ENCODE assay signal across 8 mouse cellular contexts in genomic region chr11:50931021-50931420, GRCm38 (mm10). TPM values are rescaled to one million over a fixed set of nuclear protein-coding genes. Genes with fewer than 3 reads are reported as not detected.
DNase-seq lines count a peak whose midpoint lies in the region; ATAC-seq and TF ChIP-seq lines count a peak whose summit lies in the region.

No protein-coding gene starts in this region.

- no peaks in the 10 kb centered on the region for H3K27me3 ChIP-seq in kidney, postnatal 0 days (ENCODE audit: insufficient read depth, low read length)
- no peaks in the 10 kb centered on the region for H3K27me3 ChIP-seq in heart, postnatal 0 days (ENCODE audit: control insufficient read depth, insufficient read depth, low read length)
- H3K27me3 ChIP-seq in liver, postnatal 0 days (ENCODE audit: insufficient read depth, low read length), result no peaks in the 10 kb centered on the region

- no peaks in the 10 kb centered on the region for H3K4me1 ChIP-seq in kidney, postnatal 0 days (replicated peaks; ENCODE audit: insufficient read depth, low read length)
- H3K4me1 ChIP-seq in cortical plate, adult 2 months (ENCODE audit: control insufficient read depth, insufficient read depth, low read length), result no peaks in the 10 kb centered on the region
- H3K4me1 ChIP-seq in heart, postnatal 0 days (ENCODE audit: control insufficient read depth, insufficient read depth), result 0 out of 2 replicates have a peak, but pooled peaks cover 9% of the 10 kb centered on the region
- H3K4me1 ChIP-seq in liver, postnatal 0 days (ENCODE audit: insufficient read depth), result 0 out of 2 replicates have a peak, but pooled peaks cover 4% of the 10 kb centered on the region

- TF ChIP-seq POLR2A in cortical plate, adult 2 months (IDR thresholded peaks at IDR 0.05; ENCODE audit: extremely low read depth, insufficient read depth, low read length), result no peak

- no peaks in the 10 kb centered on the region for H3K9me3 ChIP-seq in kidney, postnatal 0 days (replicated peaks; ENCODE audit: low read length)
- no peaks in the 10 kb centered on the region for H3K9me3 ChIP-seq in heart, postnatal 0 days (replicated peaks; ENCODE audit: control insufficient read depth, low read length)
- H3K9me3 ChIP-seq in liver, postnatal 0 days (ENCODE audit: low read length), result no peaks in the 10 kb centered on the region

- WGBS in kidney, postnatal 0 days, result under 1% methylated on average over 16 of the region's 16 CpGs
- WGBS in heart, postnatal 0 days, result under 1% methylated on average over 16 of the region's 16 CpGs
- 2% methylated on average over 16 of the region's 16 CpGs for WGBS in liver, postnatal 0 days (ENCODE audit: insufficient replicate concordance)

- H3K36me3 ChIP-seq in kidney, postnatal 0 days (ENCODE audit: insufficient read depth, low read length), result no peaks in the 10 kb centered on the region
- H3K36me3 ChIP-seq in heart, postnatal 0 days (replicated peaks; ENCODE audit: control insufficient read depth, insufficient read depth, low read length), result no peaks in the 10 kb centered on the region
- no peaks in the 10 kb centered on the region for H3K36me3 ChIP-seq in liver, postnatal 0 days (replicated peaks; ENCODE audit: insufficient read depth, low read length)

- TF ChIP-seq CTCF in kidney, postnatal 0 days (IDR thresholded peaks at IDR 0.05; ENCODE audit: low read depth), result no peak
- no peak for TF ChIP-seq CTCF in cortical plate, adult 2 months (IDR thresholded peaks at IDR 0.05; ENCODE audit: extremely low read depth, insufficient read depth, low read length)
- TF ChIP-seq CTCF in heart, postnatal 0 days (IDR thresholded peaks at IDR 0.05; ENCODE audit: low read depth), result no peak
- TF ChIP-seq CTCF in liver, postnatal 0 days (IDR thresholded peaks at IDR 0.05; ENCODE audit: low read depth), result no peak

- no peak for TF ChIP-seq EP300 in heart, postnatal 0 days (IDR thresholded peaks at IDR 0.05; ENCODE audit: low read depth)
- no peak for TF ChIP-seq EP300 in liver, postnatal 0 days (IDR thresholded peaks at IDR 0.05; ENCODE audit: low read depth)

- peak overlapping the region; percentile 72 for H3K4me3 ChIP-seq in kidney, postnatal 0 days (replicated peaks; ENCODE audit: low read depth, low read length)
- peak overlapping the region; percentile 55 for H3K4me3 ChIP-seq in cortical plate, adult 2 months (ENCODE audit: insufficient read depth, low read length)
- H3K4me3 ChIP-seq in heart, postnatal 0 days (ENCODE audit: low read depth, low read length), result peak overlapping the region; percentile 58
- peak overlapping the region; percentile 63 for H3K4me3 ChIP-seq in liver, postnatal 0 days (ENCODE audit: low read depth, low read length)

- H3K27ac ChIP-seq in kidney, postnatal 0 days, result peak overlapping the region; percentile 42
- H3K27ac ChIP-seq in cortical plate, adult 2 months (ENCODE audit: insufficient read depth, low read length), result peak overlapping the region; percentile 20
- 0 out of 2 replicates have a peak overlapping the region, but pooled peaks have one; percentile 41 for H3K27ac ChIP-seq in heart, postnatal 0 days (ENCODE audit: low read depth)
- peak overlapping the region; percentile 39; the same call in 1 of the 2 replicates for H3K27ac ChIP-seq in liver, postnatal 0 days (ENCODE audit: low read depth)

- H3K9ac ChIP-seq in kidney, postnatal 0 days (ENCODE audit: low read depth, low read length), result peak overlapping the region; percentile 57
- peak overlapping the region; percentile 65 for H3K9ac ChIP-seq in heart, postnatal 0 days (replicated peaks; ENCODE audit: low read depth, low read length)
- H3K9ac ChIP-seq in liver, postnatal 0 days (replicated peaks), result peak overlapping the region; percentile 59

- DNase-seq in kidney, postnatal 0 days (ENCODE audit: low spot score), result peak; percentile 34
- no peak for DNase-seq in kidney, adult 9 months
- DNase-seq in heart, postnatal 0 days (ENCODE audit: low spot score), result no peak
- peak; percentile 16 for DNase-seq in liver, postnatal 0 days
- DNase-seq in spleen, postnatal 14 days (ENCODE audit: low spot score in 2 of 2), result no peak
- DNase-seq in gastrocnemius, postnatal 10 days, result no peak
- no peak for DNase-seq in urinary bladder, adult 18-20 months (ENCODE audit: low spot score in 2 of 2)

- H3K4me2 ChIP-seq in kidney, postnatal 0 days (ENCODE audit: low read length), result peak overlapping the region; percentile 96
- peak overlapping the region; percentile 94 for H3K4me2 ChIP-seq in heart, postnatal 0 days (ENCODE audit: low read depth, low read length)
- H3K4me2 ChIP-seq in liver, postnatal 0 days (ENCODE audit: low read depth, low read length), result peak overlapping the region; percentile 92

- peak; percentile 62 for ATAC-seq in kidney, postnatal 0 days (replicated peaks; ENCODE audit: low FRiP score, low read depth)
- peak; percentile 47 for ATAC-seq in heart, postnatal 0 days (ENCODE audit: insufficient read depth, low read depth)
- ATAC-seq in liver, postnatal 0 days, result peak; percentile 66

RNA-seq across cellular contexts. Expression of gene Zfp354b, which starts 0.4 kb away (rescaled TPM):
- polyA plus RNA-seq in kidney, postnatal 0 days (2015; fragmentation: Nextera tagmentation; extraction: Ambion mirVana), result 1.6 and 1.7 TPM in 2 replicates
- 2.7 and 3.3 TPM in 2 replicates for polyA plus RNA-seq in cortical plate, adult 2 months (2012; rRNA removed)
- total RNA-seq in heart, postnatal 0 days (2014; rRNA removed; ENCODE audit: low replicate concordance), result 0.73 TPM in 1 of 2 replicates, not detected in the other
- polyA plus RNA-seq in heart, postnatal 0 days (2015; fragmentation: Nextera tagmentation; extraction: Ambion mirVana), result 0.85 TPM in 2 replicates
- polyA plus RNA-seq in liver, postnatal 0 days (2015; fragmentation: Nextera tagmentation; extraction: Ambion mirVana), result 0.33 and 0.36 TPM in 2 replicates
- 1 to 10 TPM in 1 of 2 experiments, under 1 TPM in 1; 0.87 to 2.6 TPM for total RNA-seq in gastrocnemius, postnatal 10 days (2021)

RNA-seq across cellular contexts. Expression of gene 4933414I15Rik, which starts 12.5 kb away (rescaled TPM):
- not detected in 2 replicates for polyA plus RNA-seq in kidney, postnatal 0 days (2015; fragmentation: Nextera tagmentation; extraction: Ambion mirVana)
- polyA plus RNA-seq in cortical plate, adult 2 months (2012; rRNA removed), result not detected in 2 replicates
- not detected in 2 replicates for total RNA-seq in heart, postnatal 0 days (2014; rRNA removed; ENCODE audit: low replicate concordance)
- polyA plus RNA-seq in heart, postnatal 0 days (2015; fragmentation: Nextera tagmentation; extraction: Ambion mirVana), result not detected in 2 replicates
- not detected in 2 replicates for polyA plus RNA-seq in liver, postnatal 0 days (2015; fragmentation: Nextera tagmentation; extraction: Ambion mirVana)
- total RNA-seq in gastrocnemius, postnatal 10 days (2021), result not detected

RNA-seq across cellular contexts. Expression of gene Zfp2, which starts 15.1 kb away (rescaled TPM):
- 10.8 and 10.9 TPM in 2 replicates for polyA plus RNA-seq in kidney, postnatal 0 days (2015; fragmentation: Nextera tagmentation; extraction: Ambion mirVana)
- 16.7 and 17.5 TPM in 2 replicates for polyA plus RNA-seq in cortical plate, adult 2 months (2012; rRNA removed)
- 2.4 and 19.3 TPM in 2 replicates for total RNA-seq in heart, postnatal 0 days (2014; rRNA removed; ENCODE audit: low replicate concordance)
- polyA plus RNA-seq in heart, postnatal 0 days (2015; fragmentation: Nextera tagmentation; extraction: Ambion mirVana), result 5.3 and 5.5 TPM in 2 replicates
- polyA plus RNA-seq in liver, postnatal 0 days (2015; fragmentation: Nextera tagmentation; extraction: Ambion mirVana), result 1.3 and 1.5 TPM in 2 replicates
- 1 to 10 TPM; 2.3 to 3.1 TPM for total RNA-seq in gastrocnemius, postnatal 10 days (2021)

RNA-seq across cellular contexts. Expression of gene Prop1, which starts 22.5 kb away (rescaled TPM):
- not detected in 2 replicates for polyA plus RNA-seq in kidney, postnatal 0 days (2015; fragmentation: Nextera tagmentation; extraction: Ambion mirVana)
- not detected in 2 replicates for polyA plus RNA-seq in cortical plate, adult 2 months (2012; rRNA removed)
- total RNA-seq in heart, postnatal 0 days (2014; rRNA removed; ENCODE audit: low replicate concordance), result not detected in 2 replicates
- polyA plus RNA-seq in heart, postnatal 0 days (2015; fragmentation: Nextera tagmentation; extraction: Ambion mirVana), result not detected in 2 replicates
- polyA plus RNA-seq in liver, postnatal 0 days (2015; fragmentation: Nextera tagmentation; extraction: Ambion mirVana), result not detected in 2 replicates
- not detected for total RNA-seq in gastrocnemius, postnatal 10 days (2021)

RNA-seq across cellular contexts. Expression of gene Olfr1378, which starts 35.3 kb away (rescaled TPM):
- not detected in 2 replicates for polyA plus RNA-seq in kidney, postnatal 0 days (2015; fragmentation: Nextera tagmentation; extraction: Ambion mirVana)
- polyA plus RNA-seq in cortical plate, adult 2 months (2012; rRNA removed), result not detected in 2 replicates
- not detected in 2 replicates for total RNA-seq in heart, postnatal 0 days (2014; rRNA removed; ENCODE audit: low replicate concordance)
- polyA plus RNA-seq in heart, postnatal 0 days (2015; fragmentation: Nextera tagmentation; extraction: Ambion mirVana), result not detected in 2 replicates
- not detected in 2 replicates for polyA plus RNA-seq in liver, postnatal 0 days (2015; fragmentation: Nextera tagmentation; extraction: Ambion mirVana)
- not detected for total RNA-seq in gastrocnemius, postnatal 10 days (2021)

Comparison
In these comparisons a context has a peak if more than half of its experiments do, and no peak if none do; other contexts are left out.
1. DNase-seq: peak in kidney, postnatal 0 days (single experiment) and liver, postnatal 0 days (single experiment); none in kidney, adult 9 months (single experiment), heart, postnatal 0 days (single experiment), spleen, postnatal 14 days (0 of 2), gastrocnemius, postnatal 10 days (single experiment) and urinary bladder, adult 18-20 months (0 of 2).
2. Peak in every context shown above with its lines, with median percentiles within 50 percentile points of each other: ATAC-seq, H3K27ac ChIP-seq, H3K4me2 ChIP-seq, H3K4me3 ChIP-seq and H3K9ac ChIP-seq.